Mouse (Mus musculus): Measurements from ENCODE around the gene Otud7a.

GRCm38 (mm10) chr7:63755476-63755948, 311.0 kb downstream of the Otud7a start:
- TF ChIP-seq CTCF (IDR thresholded peaks at IDR 0.05; ENCODE audit: extremely low read depth, insufficient read depth, low read length) (peak; percentile 60), POLR2A (IDR thresholded peaks at IDR 0.05; ENCODE audit: extremely low read depth, insufficient read depth, low read length) (no peak)
